Mouse (Mus musculus) embryonic facial prominence, embryonic 13.5 days (tissue): ENCODE measurements at regions not wholly inside any gene's neighbourhood (a gene's known extent, or its start where the extent isn't known, plus 50 kb on each side); places are given as distances from the start of the nearest gene placed in this dataset.

Source experiments
- ATAC-seq: fragments of 200-750 bp; cut with Nextera tagmentation; 2 replicates; pipeline ENCODE4 v1.8.0; 2017; ENCODE audit warnings: low read depth; ENCODE audit not compliant: insufficient number of reproducible peaks, insufficient read depth, low FRiP score, low TSS enrichment
- H3K27ac ChIP-seq: fragments of 300-500 bp; sonication (generic); 2 replicates; pipeline ENCODE4 v1.5.1; 2015; ENCODE audit warnings: moderate library complexity, mild to moderate bottlenecking, inconsistent platforms
- H3K27me3 ChIP-seq: fragments of 300-500 bp; sonication (generic); 2 replicates; pipeline ENCODE4 v1.6.1; 2015; ENCODE audit warnings: mild to moderate bottlenecking, inconsistent platforms
- H3K36me3 ChIP-seq: fragments of 300-500 bp; sonication (generic); 2 replicates; pipeline ENCODE4 v1.6.1; 2015; ENCODE audit warnings: mild to moderate bottlenecking, inconsistent platforms
- H3K4me1 ChIP-seq: fragments of 300-500 bp; sonication (generic); 2 replicates; pipeline ENCODE4 v1.6.1; 2015; ENCODE audit warnings: inconsistent platforms
- H3K4me2 ChIP-seq: fragments of 300-500 bp; sonication (generic); 2 replicates; pipeline ENCODE4 v1.6.1; 2015; ENCODE audit warnings: moderate library complexity, mild to moderate bottlenecking, inconsistent platforms
- H3K4me3 ChIP-seq: fragments of 300-500 bp; sonication (generic); 2 replicates; pipeline ENCODE4 v1.5.1; 2015; ENCODE audit warnings: mild to moderate bottlenecking, inconsistent platforms
- H3K9ac ChIP-seq: fragments of 300-500 bp; sonication (generic); 2 replicates; pipeline ENCODE4 v1.6.1; 2015; ENCODE audit warnings: mild to moderate bottlenecking, inconsistent platforms
- H3K9me3 ChIP-seq: fragments of 300-500 bp; sonication (generic); 2 replicates; pipeline ENCODE4 v1.6.1; 2016; ENCODE audit warnings: inconsistent platforms
- WGBS: fragments of 180-500 bp; shearing (Covaris S2); methylation state at CpG from one replicate; pipeline ENCODE4 v1.1.7; 2015; ENCODE audit warnings: mixed read lengths; 5-methylcytosine and 5-hydroxymethylcytosine counted together

DNA sequence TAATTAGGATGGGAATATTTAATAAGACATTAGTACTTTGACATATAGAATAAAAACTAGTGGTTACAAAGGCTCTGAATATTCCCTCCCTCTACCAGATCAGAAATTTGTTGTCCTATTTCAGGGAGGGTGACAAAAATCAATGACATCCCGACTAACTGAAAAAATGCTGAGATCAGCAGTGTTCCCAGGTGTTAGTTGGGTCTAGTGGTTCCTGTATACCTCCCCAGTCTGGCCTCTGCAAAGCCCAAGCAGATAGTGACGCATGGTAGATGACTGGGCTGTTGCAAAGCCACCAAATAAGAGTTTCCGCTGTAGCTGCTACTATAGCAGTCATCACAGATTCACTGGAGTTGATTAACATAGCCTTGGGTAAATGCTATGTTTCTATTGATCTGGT is 59.9 kb upstream of the Gm4791 start:
- Histone ChIP-seq H3K4me2 (no peak overlapping the region), H3K36me3 (no peaks in the 10 kb centered on the region), H3K9me3 (no peaks in the 10 kb centered on the region), H3K27me3 (no peaks in the 10 kb centered on the region), H3K9ac (no peak overlapping the region), H3K4me3 (no peak overlapping the region), H3K4me1 (no peaks in the 10 kb centered on the region), H3K27ac (no peak overlapping the region)
- no peak for ATAC-seq
- 82% methylated on average over 3 of the region's 3 CpGs for WGBS

DNA sequence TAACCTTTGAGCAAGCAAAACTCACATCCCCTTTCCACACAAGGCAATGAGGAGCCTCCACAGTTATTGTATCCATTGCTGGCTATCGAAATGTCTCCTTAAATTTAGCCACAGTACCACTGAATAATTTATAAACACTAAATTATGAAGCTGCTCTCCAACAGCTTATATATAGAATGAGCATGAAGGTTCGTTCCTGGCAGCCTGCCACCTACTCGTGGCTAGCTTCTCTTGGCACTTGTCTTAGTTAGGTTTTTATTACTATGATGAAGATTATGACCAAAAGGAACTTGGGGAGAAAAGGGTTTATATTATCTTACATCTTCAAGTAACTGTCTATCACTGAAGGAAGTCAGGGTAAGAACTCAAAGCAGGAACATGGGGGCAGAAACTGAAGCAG is 72.9 kb upstream of the Gm4791 start:
- Histone ChIP-seq H3K4me2 (no peak overlapping the region), H3K9me3 (no peaks in the 10 kb centered on the region), H3K27ac (no peak overlapping the region), H3K36me3 (no peaks in the 10 kb centered on the region), H3K9ac (no peak overlapping the region), H3K4me1 (0 out of 2 replicates have a peak, but pooled peaks cover 4% of the 10 kb centered on the region), H3K4me3 (no peak overlapping the region), H3K27me3 (no peaks in the 10 kb centered on the region)
- ATAC-seq = no peak
- WGBS = 72% methylated on average over 3 of the region's 3 CpGs

DNA sequence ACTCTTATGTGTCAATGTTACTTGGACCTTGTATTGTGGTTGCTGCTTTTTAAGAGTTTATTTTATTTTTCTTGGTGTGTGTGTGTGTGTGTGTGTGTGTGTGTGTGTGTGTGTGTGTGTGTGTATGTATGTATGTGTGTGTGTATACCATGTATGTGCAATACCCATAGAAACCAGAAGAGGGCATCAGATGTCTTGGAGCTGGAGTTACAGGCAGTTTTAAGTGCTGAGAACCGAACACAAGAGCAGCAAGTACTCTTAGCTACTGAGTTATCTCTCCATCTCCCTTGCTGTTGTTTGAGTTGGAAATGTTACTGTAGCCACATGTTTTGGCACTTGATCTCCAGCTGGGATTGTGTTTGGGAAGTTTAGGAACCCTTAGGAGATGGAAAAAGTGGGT is 78.5 kb upstream of the Gm4791 start:
- H3K27me3 ChIP-seq = no peaks in the 10 kb centered on the region
- no peak for ATAC-seq
- H3K4me1 ChIP-seq = no peaks in the 10 kb centered on the region
- no peaks in the 10 kb centered on the region for H3K36me3 ChIP-seq
- H3K4me3 ChIP-seq = no peak overlapping the region
- WGBS = 85% methylated on average over 1 of the region's 1 CpGs
- no peak overlapping the region for H3K27ac ChIP-seq
- no peak overlapping the region for H3K9ac ChIP-seq
- H3K9me3 ChIP-seq = peaks cover 4% of the 10 kb centered on the region; the same call in 1 of the 2 replicates
- H3K4me2 ChIP-seq = no peak overlapping the region

DNA sequence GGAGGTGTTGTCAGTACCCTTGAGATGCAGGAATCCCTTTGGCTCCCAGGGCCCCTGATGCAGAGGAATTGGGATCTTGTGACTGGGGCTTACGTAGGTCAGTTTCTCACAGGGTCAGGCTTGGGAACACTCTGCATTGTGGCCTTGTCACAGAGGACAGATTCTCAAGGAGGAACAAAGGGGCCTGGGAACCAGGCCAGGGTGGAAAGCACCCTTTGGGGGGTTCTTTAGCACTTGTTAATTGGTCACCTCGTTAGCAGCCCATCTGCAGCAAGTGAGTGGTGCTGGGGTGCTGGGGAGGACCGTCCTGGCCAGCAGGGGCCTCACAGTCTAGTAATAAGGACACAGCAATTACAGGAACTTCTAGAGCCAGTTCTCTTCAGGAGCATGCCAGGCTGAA is 85.3 kb upstream of the Gm4791 start:
- Histone ChIP-seq H3K27me3 (no peaks in the 10 kb centered on the region), H3K36me3 (no peaks in the 10 kb centered on the region), H3K9me3 (no peaks in the 10 kb centered on the region), H3K4me3 (no peak overlapping the region), H3K9ac (no peak overlapping the region), H3K27ac (no peak overlapping the region), H3K4me2 (no peak overlapping the region), H3K4me1 (peaks cover 11% of the 10 kb centered on the region)
- WGBS = 48% methylated on average over 3 of the region's 3 CpGs
- ATAC-seq = no peak

DNA sequence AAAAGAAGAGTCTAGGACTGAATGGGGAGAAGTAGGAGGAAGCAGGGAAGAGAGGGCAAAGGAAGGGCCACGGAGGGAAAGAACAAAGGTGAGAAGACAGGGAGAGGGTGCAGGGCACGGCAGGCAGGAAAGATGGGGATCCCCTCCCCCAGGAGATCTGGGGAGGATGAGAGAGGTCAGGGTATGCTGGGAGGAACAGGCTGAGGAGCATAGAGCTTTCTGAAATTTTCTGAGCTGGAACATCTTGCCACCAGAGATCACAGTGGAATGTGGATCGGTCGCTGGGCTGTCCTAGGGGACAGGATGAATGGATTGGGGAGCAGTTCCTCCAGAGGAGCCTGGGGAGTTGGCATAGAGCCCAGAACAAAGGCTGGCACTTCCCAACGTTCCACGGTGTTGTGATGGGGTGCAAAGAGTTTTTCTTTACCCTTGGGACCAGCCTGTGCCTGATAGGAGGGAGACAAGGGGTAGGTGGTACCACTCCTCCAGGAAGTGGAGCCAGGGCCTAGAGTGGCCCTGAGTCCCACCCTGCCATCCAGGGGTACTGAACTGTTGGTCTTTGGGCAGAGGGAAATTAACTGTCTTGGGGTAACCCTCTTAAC is 89.0 kb upstream of the Gm4791 start:
- no peak for ATAC-seq
- peaks cover 11% of the 10 kb centered on the region for H3K4me1 ChIP-seq
- no peak overlapping the region for H3K4me3 ChIP-seq
- H3K36me3 ChIP-seq = no peaks in the 10 kb centered on the region
- no peak overlapping the region for H3K27ac ChIP-seq
- no peak overlapping the region for H3K9ac ChIP-seq
- no peaks in the 10 kb centered on the region for H3K9me3 ChIP-seq
- no peak overlapping the region for H3K4me2 ChIP-seq
- 35% methylated on average over 6 of the region's 6 CpGs for WGBS
- H3K27me3 ChIP-seq = no peaks in the 10 kb centered on the region

DNA sequence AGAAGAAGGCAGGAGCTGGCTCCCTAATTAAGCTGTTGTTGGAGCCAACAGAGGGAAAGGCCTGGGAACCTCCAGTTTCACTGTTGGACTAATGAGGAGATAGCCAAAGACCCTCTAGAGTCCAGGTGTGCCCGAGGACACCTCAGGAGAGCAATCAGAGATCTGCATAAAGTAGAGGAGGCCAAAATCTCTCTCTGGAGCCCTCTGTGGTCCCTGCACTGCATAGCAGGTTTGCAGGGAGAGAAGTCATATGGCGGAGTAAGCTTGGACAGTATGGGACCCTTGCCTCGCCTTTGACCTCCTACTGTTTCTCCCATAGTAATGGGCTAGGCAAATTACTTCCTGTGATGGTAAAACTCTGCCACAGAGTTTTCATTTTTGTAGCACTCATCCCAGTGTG is 93.5 kb upstream of the Gm4791 start:
- no peak for ATAC-seq
- Histone ChIP-seq H3K4me3 (no peak overlapping the region), H3K9ac (no peak overlapping the region), H3K4me2 (no peak overlapping the region), H3K27me3 (no peaks in the 10 kb centered on the region), H3K9me3 (no peaks in the 10 kb centered on the region), H3K36me3 (no peaks in the 10 kb centered on the region), H3K4me1 (peaks cover 9% of the 10 kb centered on the region), H3K27ac (no peak overlapping the region)
- WGBS = 81% methylated on average over 3 of the region's 3 CpGs

DNA sequence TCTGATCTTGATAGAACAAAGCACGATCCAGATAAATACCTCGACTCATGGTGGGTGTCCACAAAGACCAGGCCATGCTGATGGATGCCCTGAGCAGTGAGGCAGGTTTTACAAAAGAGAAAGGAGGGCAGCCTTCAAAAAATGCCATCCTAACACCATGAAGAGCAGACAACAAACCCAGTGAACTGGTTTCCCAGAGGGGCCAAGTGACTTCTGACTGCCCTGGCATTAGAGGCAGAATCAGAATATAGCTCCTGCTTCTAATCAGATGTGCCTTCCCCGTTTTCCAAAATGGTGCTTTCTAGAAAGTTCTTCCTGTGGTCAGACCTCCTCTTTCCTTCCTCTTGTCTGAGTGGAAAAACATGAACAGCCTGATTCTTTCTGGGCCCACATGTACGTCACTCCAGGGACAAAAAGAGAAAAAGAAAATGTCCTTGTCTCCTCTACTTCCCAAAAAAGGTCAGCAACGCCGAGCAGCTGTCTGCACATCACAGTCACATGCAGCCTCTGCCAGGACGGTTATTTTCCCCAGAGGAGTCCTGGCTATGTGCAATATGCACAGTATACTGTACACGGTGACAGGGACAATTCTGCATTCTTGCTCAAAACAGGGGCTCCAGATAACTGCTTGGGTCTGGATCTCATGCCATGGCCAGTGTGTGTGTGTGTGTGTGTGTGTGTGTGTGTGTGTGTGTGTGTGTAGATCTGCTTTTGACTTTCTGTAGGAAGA is 94.9 kb upstream of the Gm4791 start:
- Histone ChIP-seq H3K4me3 (no peak overlapping the region), H3K9ac (no peak overlapping the region), H3K4me1 (no peaks in the 10 kb centered on the region), H3K36me3 (no peaks in the 10 kb centered on the region), H3K9me3 (no peaks in the 10 kb centered on the region), H3K27ac (no peak overlapping the region), H3K27me3 (no peaks in the 10 kb centered on the region), H3K4me2 (no peak overlapping the region)
- 65% methylated on average over 8 of the region's 8 CpGs for WGBS
- ATAC-seq = no peak

DNA sequence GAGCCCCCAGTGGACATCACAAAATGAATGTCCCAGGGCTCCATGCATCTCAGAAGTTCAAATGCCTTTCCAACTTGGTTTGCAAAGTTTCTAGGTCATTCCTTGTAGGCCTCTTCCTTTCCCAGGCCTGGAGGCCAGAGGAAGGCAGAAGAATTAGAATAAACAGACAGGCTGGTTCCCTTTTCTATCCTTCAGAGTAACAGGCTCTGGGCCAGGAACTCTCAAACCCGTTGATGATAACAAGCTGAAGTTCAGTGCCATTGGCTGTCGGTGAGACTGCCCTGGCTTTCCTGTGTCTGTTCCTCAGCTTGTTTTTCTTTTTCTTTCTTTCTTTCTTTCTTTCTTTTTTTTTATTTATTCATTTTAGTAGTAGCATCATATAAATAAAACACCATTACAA is 99.3 kb upstream of the Gm4791 start:
- Histone ChIP-seq H3K4me2 (no peak overlapping the region), H3K36me3 (no peaks in the 10 kb centered on the region), H3K4me1 (no peaks in the 10 kb centered on the region), H3K27ac (no peak overlapping the region), H3K9me3 (no peaks in the 10 kb centered on the region), H3K9ac (no peak overlapping the region), H3K27me3 (no peaks in the 10 kb centered on the region), H3K4me3 (no peak overlapping the region)
- ATAC-seq = no peak
- 64% methylated on average over 2 of the region's 2 CpGs for WGBS

DNA sequence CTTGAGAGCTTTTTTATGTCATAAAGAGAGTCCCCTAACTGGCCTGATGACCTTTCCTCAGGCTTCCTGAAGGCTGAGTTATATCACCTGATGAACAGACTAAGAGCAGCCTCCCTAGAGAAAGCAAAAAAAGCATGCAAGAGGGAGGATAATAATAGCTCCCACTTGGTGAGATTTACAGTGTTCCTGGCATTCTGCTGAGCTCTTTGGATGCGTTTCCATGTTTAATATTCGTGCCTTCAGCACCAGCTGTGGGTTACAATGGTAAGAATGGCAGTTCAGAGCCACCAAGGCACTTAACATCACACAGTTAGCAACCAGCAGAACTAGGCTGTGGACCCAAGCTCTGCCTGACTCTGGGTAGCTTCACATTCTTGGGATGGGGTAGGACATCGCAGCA is 100.4 kb upstream of the Gm4791 start:
- H3K27ac ChIP-seq = no peak overlapping the region
- H3K27me3 ChIP-seq = no peaks in the 10 kb centered on the region
- 75% methylated on average over 3 of the region's 3 CpGs for WGBS
- no peaks in the 10 kb centered on the region for H3K4me1 ChIP-seq
- no peak overlapping the region for H3K9ac ChIP-seq
- H3K36me3 ChIP-seq = no peaks in the 10 kb centered on the region
- H3K4me3 ChIP-seq = no peak overlapping the region
- no peak overlapping the region for H3K4me2 ChIP-seq
- H3K9me3 ChIP-seq = no peaks in the 10 kb centered on the region
- no peak for ATAC-seq

DNA sequence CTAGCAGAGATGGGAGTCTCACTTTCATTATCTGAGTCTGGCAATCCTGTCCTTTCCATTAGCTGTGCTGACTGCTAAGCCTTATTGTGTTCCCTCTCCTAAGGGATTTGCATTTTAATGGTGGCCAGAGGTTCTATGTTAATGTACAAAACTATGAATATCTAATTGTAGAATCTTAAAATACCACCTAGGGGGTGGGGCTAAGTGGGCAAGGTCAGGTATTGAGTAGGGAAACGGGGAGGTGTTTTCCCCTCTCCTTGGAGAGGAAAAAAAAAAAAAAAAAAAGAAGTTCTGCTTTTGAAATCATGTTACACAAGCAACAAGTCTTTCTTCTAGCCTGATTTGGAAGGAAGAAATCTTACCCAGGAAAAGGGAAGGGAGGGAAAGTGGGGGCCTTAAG is 106.7 kb upstream of the Gm4791 start:
- 42% methylated on average over 1 of the region's 1 CpGs for WGBS
- Histone ChIP-seq H3K4me2 (no peak overlapping the region), H3K9me3 (no peaks in the 10 kb centered on the region), H3K4me3 (no peak overlapping the region), H3K4me1 (no peaks in the 10 kb centered on the region), H3K27me3 (no peaks in the 10 kb centered on the region), H3K36me3 (no peaks in the 10 kb centered on the region), H3K9ac (no peak overlapping the region), H3K27ac (no peak overlapping the region)
- ATAC-seq = no peak

DNA sequence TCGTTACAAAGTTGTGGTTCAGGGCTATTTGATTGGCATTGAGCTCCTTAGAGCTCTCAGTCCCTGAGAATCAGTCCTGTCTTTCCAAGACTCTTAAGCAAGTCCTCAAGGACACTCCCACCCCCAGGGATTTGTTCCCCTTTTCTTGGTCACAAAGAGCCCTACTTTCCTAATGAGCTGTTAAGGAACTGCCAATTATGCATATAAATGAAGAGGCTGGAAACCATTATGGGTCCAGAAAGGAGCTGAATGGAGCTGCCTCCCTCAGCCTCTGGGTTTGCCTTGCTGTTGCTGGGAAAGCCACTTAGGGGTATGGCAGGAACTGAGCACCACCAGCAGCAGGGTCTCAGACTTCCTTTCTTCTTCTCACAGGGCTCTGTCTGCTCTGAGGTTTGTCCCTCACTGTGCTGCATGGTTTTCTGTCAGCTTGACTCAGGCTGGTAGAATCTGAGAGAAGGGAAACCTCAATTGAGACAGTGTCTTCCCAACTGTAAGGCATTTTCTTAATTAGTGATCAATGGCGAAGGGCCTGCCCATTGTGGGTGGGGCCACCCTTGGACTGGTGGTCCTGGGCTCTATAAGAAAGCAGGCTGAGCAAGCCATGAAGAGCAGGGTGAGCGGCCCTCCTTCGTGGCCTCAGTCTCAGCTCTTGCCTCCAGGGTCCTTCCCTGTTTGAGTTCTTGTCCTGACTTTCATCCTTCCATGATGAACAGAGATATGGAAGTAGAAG is 108.4 kb upstream of the Gm4791 start:
- no peak for ATAC-seq
- no peak overlapping the region for H3K4me2 ChIP-seq
- H3K4me1 ChIP-seq = no peaks in the 10 kb centered on the region

More for the DNA sequence above, 108.4 kb upstream of the Gm4791 start:
- no peaks in the 10 kb centered on the region for H3K9me3 ChIP-seq
- 71% methylated on average over 4 of the region's 4 CpGs for WGBS
- no peaks in the 10 kb centered on the region for H3K27me3 ChIP-seq
- no peak overlapping the region for H3K27ac ChIP-seq
- H3K36me3 ChIP-seq = no peaks in the 10 kb centered on the region
- H3K4me3 ChIP-seq = no peak overlapping the region
- no peak overlapping the region for H3K9ac ChIP-seq
